Mouse (Mus musculus) hindbrain, postnatal 0 days (tissue): Measurements from ENCODE around the gene Gpx7. TPM values are rescaled to one million over a fixed set of nuclear protein-coding genes. Genes with fewer than 3 reads are reported as not detected.
A peak's percentile ranks its signal among the peaks of the same experiment; 100 is the strongest.

Experiments used
- ATAC-seq: fragments of 200-750 bp; cut with Nextera tagmentation; 2 replicates; pipeline ENCODE4 v1.8.0; 2017; ENCODE audit warnings: mild to moderate bottlenecking, moderate TSS enrichment, moderate library complexity
- DNase-seq: peaks from one replicate; pipeline ENCODE4 v3.0.0-alpha.2; 2015; ENCODE audit warnings: low spot score
- H3K27ac ChIP-seq: fragments of 300-500 bp; sonication (generic); 2 replicates; pipeline ENCODE4 v1.5.1; 2014; ENCODE audit warnings: mild to moderate bottlenecking
- H3K27me3 ChIP-seq: fragments of 300-500 bp; sonication (generic); 2 replicates; pipeline ENCODE4 v1.6.1; 2014; ENCODE audit warnings: low read length, mixed read lengths; ENCODE audit not compliant: insufficient read depth
- H3K36me3 ChIP-seq: fragments of 300-500 bp; sonication (generic); 2 replicates; pipeline ENCODE4 v1.6.1; 2014; ENCODE audit warnings: low read length, mixed read lengths; ENCODE audit not compliant: insufficient read depth
- H3K4me1 ChIP-seq: fragments of 300-500 bp; sonication (generic); 2 replicates; pipeline ENCODE4 v1.6.1; 2014; ENCODE audit warnings: antibody characterized with exemption, low read length, mixed read lengths; ENCODE audit not compliant: insufficient read depth
- H3K4me2 ChIP-seq: fragments of 300-500 bp; sonication (generic); 2 replicates; pipeline ENCODE4 v1.6.1; 2014; ENCODE audit warnings: low read depth, mild to moderate bottlenecking, low read length, moderate library complexity, mixed read lengths
- H3K4me3 ChIP-seq: fragments of 300-500 bp; sonication (generic); 2 replicates; pipeline ENCODE4 v1.5.1; 2014; ENCODE audit warnings: low read length
- H3K9ac ChIP-seq: fragments of 300-500 bp; sonication (generic); replicated peaks from 2 replicates; pipeline ENCODE4 v1.6.1; 2014; ENCODE audit warnings: mild to moderate bottlenecking, low read length, moderate library complexity, mixed read lengths
- H3K9me3 ChIP-seq: fragments of 300-500 bp; sonication (generic); 2 replicates; pipeline ENCODE4 v1.6.1; 2016; ENCODE audit warnings: low read length, mixed read lengths
- CTCF ChIP-seq: IDR thresholded peaks from 2 replicates; pipeline ENCODE4 v1.5.1; 2016; ENCODE audit warnings: antibody characterized with exemption, control low read depth, low read depth
- WGBS: fragments of 180-500 bp; shearing (Covaris S2); extraction: QIAGEN DNeasy Blood & Tissue Kit; methylation state at CpG from one replicate; pipeline ENCODE4 v1.1.7; 2014; 5-methylcytosine and 5-hydroxymethylcytosine counted together
- polyA plus RNA-seq: library from polyadenylated mRNA; unstranded; fragments of >200 nt; fragmentation: Nextera tagmentation; extraction: Ambion mirVana; gene quantifications from 2 replicates; pipeline ENCODE4 v1.2.1, GENCODE M21; 2015
- total RNA-seq: library from RNA; depleted of rRNA; stranded (reverse); fragments of >200 nt; gene quantifications from 2 replicates; pipeline ENCODE4 v1.2.3, GENCODE M21; 2014; rRNA removed

The Gpx7 gene
- total and polyA plus RNA-seq, 2 experiments from 2014 or later, result 36.5 to 38.6 TPM

DNA sequence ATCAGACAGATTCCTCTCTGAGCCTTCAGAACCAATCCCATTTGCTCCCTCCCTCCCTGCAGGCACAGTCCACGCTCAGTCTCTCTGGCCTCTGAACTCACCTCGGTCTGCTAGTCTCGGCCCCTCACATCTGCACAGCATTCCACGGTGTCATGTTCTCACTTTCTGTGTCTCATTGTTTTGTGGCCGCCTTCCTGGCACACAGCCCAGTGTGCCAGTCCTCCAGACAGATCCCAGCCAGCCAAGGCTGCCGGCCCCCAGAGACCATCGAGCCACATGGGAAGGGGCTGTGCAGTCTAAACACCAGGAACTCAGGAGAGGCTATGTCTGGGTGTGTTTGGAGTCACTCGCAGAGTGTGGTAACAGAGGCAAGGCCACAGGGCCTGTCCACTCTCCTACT is 55.9 kb downstream of the Gpx7 start:
- WGBS, result 12% methylated on average over 8 of the region's 8 CpGs
- Histone ChIP-seq H3K4me1 (peaks cover 5% of the 10 kb centered on the region), H3K9me3 (no peaks in the 10 kb centered on the region), H3K9ac (no peak overlapping the region), H3K36me3 (no peaks in the 10 kb centered on the region), H3K27ac (no peak overlapping the region), H3K4me2 (no peak overlapping the region), H3K4me3 (no peak overlapping the region), H3K27me3 (no peaks in the 10 kb centered on the region)
- peak; percentile 71 for ATAC-seq
- peak; percentile 57 for DNase-seq
- no peak for TF ChIP-seq CTCF

Other genes starting within 250 kb of the Gpx7 start
- 13.7 and 26.5 TPM in 2 replicates for gene Echdc2, start 241.5 kb downstream of the Gpx7 start, total RNA-seq
- gene Echdc2, start 241.5 kb downstream of the Gpx7 start, polyA plus RNA-seq, result 14.4 and 19.3 TPM in 2 replicates
- gene Zyg11a, start 188.9 kb downstream of the Gpx7 start, total RNA-seq, result 0.42 TPM in 1 of 2 replicates, not detected in the other
- gene Zyg11a, start 188.9 kb downstream of the Gpx7 start, polyA plus RNA-seq, result 0.10 TPM in 1 of 2 replicates, not detected in the other
- gene Zyg11b, start 105.9 kb downstream of the Gpx7 start, total RNA-seq, result 108 and 115 TPM in 2 replicates
- 22.0 and 24.0 TPM in 2 replicates for gene Zyg11b, start 105.9 kb downstream of the Gpx7 start, polyA plus RNA-seq
- 31.7 and 35.9 TPM in 2 replicates for gene Coa7, start 78.8 kb downstream of the Gpx7 start, total RNA-seq
- 50.8 and 54.2 TPM in 2 replicates for gene Coa7, start 78.8 kb downstream of the Gpx7 start, polyA plus RNA-seq
- gene Shisal2a, start 23.6 kb downstream of the Gpx7 start, total RNA-seq, result 0.47 and 1.8 TPM in 2 replicates
- 6.7 and 8.1 TPM in 2 replicates for gene Shisal2a, start 23.6 kb downstream of the Gpx7 start, polyA plus RNA-seq
- 38.2 and 50.4 TPM in 2 replicates for gene Tut4, start 52.5 kb upstream of the Gpx7 start, total RNA-seq
- 40.4 and 46.8 TPM in 2 replicates for gene Tut4, start 52.5 kb upstream of the Gpx7 start, polyA plus RNA-seq
- 14.8 and 19.9 TPM in 2 replicates for gene Prpf38a, start 172.4 kb upstream of the Gpx7 start, total RNA-seq
- 59.6 and 65.6 TPM in 2 replicates for gene Prpf38a, start 172.4 kb upstream of the Gpx7 start, polyA plus RNA-seq
- gene Orc1, start 172.5 kb upstream of the Gpx7 start, total RNA-seq, result 0.65 and 2.7 TPM in 2 replicates
- gene Orc1, start 172.5 kb upstream of the Gpx7 start, polyA plus RNA-seq, result 1.3 and 1.8 TPM in 2 replicates
- 39.4 and 40.8 TPM in 2 replicates for gene Cc2d1b, start 213.0 kb upstream of the Gpx7 start, total RNA-seq
- 18.7 and 19.9 TPM in 2 replicates for gene Cc2d1b, start 213.0 kb upstream of the Gpx7 start, polyA plus RNA-seq